Mouse (Mus musculus): ENCODE measurements around the gene Gm8909.
"Not testable (repeated sequence)": the region's sequence is repeated elsewhere in the genome, so short reads cannot be mapped to it uniquely, and the experiment has no call there.

GRCm38 (mm10) chr17:36128968-36129817 is 39.1 kb downstream of the Gm8909 start, which contains the start of gene Gm7030:
- not testable (repeated sequence) for TF ChIP-seq CTCF, EP300 (IDR thresholded peaks at IDR 0.05; ENCODE audit: low read depth)
